Mouse (Mus musculus) layer of hippocampus, adult 18-20 months (tissue): ENCODE measurements at regions not wholly inside any gene's neighbourhood (a gene's known extent, or its start where the extent isn't known, plus 50 kb on each side); places are given as distances from the start of the nearest gene placed in this dataset.
A peak's percentile ranks its signal among the peaks of the same experiment; 100 is the strongest.

Source experiments
- DNase-seq, 2 experiments: peaks; one replicate each; pipeline ENCODE4 v3.0.0; 2022; ENCODE audit warnings: low spot score in 2 of 2

DNA sequence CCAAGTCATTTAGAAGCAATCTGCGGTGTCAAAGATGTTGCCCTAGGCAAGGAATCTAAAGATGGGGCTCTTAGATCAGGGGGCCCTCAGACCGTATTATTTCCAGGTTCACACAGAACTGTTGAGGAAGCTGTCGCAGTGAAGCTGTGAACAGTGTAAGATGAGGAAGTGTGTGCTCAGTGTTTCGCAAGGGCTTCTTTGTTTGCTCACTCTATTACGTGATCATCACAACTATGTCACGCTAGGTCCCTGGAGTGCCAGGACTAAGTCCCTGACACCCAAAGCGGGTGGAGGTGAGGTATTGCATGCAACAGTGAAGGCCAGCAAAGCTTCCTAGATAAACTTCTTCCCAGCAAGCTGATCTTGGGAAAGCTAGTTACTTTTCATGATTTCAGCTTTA lies 254.4 kb downstream of the Hlx start:
- DNase-seq, result no peak

DNA sequence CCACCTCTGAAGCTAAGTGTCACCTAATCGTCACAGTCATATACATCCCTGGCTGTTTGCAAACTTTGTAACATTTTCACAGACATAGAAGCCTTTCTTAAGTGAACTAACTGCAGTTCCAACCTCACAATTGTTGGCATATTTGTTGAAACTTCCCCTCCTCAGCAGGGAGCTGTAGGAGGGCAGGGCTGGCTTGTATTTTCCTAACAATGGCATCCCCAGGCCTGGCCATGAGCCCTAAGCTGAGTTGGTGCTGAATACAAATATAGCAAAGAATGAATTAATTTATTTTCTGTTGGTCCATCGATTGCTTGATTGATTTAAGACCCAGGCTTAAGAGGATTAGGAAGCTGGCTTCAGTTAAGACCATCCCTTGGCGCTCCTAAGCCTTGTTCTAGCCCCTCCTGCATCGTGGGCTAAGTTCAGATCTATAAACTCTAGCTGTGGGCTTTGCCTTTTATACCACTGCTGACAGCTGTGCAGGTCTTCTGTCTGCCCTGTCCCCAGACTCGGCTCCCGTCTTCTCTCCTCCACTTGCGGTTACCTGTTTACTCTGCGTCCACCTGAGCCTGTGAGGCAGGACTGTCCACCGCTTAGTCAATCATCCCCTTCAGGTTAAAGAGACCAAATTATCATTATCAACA lies 269.8 kb downstream of the Hlx start:
- DNase-seq, result no peak

DNA sequence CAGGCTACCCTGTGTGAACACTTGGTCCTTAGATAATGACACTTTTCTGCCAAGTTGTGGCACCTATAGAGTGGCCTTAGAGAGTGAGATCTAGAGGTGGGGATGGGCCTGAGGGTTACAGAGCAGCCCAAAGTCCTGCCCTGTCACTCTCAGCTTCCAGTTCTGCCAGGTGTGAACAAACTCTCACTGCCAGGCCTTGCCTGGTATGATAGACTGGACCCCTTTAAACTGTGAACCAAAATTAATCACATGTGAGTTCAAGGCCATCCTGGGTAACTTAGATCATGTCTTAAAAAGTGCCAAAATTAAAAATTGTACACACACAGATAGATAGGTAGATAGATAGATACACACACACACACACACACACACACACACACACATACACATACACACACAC lies 271.0 kb downstream of the Hlx start:
- no peak for DNase-seq

DNA sequence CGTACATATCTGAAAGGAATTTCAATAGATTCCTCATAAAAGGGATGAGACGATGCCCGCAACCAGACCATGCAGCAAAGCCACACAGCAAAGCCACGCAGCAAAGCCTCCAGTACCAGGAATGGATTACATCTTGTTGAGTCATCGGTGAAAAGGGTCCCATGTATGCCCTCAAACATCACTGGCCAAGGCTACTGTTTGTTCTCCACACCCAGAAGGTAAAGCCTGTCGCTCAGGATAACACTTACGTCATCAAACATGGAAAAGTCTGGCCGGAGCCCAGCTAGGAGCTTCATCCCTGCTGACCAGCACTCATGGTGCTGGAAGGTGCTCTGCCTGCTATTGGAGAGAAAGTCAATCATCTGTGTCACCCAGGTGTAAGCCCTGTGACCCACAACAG lies 275.7 kb downstream of the Hlx start:
- DNase-seq, result no peak

DNA sequence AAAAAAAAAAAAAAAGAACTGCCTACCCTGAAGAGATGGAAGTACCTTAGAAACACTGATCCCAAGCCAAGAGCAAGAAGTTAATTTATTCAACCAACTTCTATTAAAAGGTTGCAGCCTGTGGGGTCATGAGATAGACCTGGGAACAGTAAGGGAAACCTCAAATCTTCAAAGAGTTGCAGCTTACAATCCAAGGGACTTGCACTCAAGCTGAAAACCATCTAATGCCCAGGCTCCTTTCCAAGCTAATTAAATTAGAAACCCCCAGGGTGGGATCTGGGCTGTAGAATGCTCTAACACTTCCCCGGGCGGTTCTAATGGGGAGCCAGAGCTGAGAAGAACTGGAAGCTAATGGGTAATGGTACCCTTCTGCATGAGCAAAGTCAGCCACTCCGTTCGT lies 278.0 kb downstream of the Hlx start:
- DNase-seq, result no peak

DNA sequence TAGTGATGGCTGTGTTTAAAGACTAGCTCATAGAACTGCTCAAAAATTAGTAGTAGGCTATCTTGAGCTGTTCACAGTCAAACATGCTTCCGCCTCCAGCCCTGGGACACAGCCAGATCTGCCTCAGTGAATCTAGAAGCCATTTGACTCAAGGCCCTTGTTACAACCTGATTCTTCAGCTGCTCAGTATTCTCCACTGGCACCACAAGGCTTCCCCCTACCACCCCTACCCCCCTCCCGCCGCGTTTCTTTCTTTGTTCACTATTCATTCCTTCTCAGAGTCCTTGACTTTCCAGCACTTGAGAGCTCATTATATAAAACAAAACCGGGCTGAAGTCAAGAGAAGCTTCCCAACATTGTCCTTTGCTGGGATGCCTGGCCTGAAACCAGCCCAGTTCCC lies 278.7 kb downstream of the Hlx start:
- DNase-seq, result no peak

DNA sequence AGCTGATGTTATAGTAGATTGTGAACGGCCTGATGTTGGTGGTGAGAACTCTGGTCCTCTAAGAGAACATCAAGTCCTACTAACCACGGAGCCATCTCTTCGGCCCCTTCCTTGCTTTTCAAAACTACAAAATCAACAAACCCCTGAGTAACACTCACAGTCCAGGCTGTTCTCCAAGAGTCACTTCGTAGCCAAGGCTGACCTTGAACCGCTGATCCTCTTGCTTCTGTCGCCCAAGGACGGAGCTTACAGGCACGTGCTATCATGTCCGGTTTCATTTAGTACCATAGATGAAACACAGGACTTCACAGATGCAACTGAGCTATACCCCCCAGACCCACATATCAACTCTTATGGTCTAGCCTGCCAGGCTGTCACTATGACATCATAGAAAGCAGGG lies 279.4 kb downstream of the Hlx start:
- DNase-seq, result no peak

DNA sequence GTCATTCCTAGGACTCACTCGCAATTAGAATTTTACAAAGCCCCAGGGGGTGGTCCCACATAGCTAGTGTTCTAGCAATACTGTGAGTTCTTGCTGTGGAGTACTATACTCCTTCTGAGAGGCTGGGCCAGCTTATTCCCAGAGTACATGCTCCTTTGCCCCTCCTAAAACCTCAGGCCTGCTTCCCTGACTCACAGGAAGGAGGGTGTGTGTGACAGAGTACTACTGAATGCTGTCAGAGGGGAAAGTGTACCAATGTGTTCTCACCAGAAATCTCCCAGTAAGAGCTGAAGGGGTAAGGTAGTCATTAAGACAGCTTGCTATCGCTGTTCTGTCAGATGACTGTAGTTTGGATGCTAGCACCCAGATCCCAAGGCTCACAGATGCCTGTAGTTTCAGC lies 280.7 kb downstream of the Hlx start:
- no peak for DNase-seq

DNA sequence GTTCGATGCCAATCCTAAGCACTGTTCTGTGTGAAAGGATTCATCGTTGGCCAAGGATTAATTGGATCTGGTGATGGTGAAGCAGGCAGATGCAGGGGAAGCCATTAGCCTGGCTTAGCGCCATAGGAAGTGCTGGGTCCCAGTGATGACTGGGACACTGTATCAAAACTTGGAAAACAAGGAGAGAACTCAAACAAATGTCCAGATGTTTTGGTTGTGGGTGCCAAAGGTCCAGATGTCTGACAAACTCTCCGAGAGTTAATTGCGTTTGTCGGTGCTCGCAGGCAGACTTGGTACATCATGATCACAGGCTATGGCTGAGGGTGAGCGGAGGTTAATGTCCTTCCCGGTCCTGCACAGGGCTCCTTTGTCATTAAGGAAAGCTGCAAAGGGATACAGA lies 283.4 kb downstream of the Hlx start:
- no peak for DNase-seq

DNA sequence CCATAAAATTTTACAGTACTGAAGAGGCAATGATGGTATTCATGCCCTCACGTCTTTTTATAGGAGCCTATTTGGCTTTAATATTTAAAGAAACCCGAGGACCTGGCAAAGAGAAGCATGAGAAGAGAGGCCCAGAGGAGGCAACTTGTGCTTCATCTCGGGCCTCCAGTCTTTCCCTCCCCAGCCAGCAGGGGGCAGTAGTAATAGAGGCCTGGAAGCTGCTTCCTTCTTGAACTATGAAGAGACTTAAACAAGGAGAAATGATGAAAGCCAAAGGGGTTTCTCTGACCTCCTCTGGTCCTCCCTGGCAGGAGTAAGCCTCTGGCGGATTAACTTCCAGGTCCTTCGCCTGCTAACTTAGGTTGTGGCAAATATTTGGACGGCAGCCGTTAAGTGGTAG lies 284.5 kb downstream of the Hlx start:
- DNase-seq, result peak; percentile 40 to 79

DNA sequence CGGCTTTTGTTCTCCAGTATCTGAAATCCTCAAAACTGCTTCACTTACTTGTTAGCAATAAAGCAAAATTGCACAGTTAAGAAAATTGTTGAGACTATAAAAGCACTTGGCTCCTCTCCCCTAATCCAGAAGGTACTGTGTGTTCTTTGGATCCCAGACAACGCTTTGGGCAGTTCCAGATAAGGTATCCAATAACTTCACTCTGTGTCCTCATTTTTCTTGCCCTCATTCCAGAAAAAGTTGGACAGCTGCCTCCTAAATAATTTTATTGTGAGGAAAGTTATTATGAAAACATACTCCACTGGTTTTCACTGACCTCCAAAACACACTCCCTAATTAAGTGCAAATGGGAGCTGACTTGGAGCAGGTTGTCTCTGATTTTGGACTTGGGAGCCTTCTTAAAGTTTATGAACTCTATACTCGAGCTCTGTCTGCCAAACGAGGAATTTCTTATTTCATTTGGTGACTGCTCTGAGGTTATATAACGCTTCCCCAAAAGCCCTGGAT lies 285.2 kb downstream of the Hlx start:
- DNase-seq, result peak in 1 of 2 experiments; percentile 29

DNA sequence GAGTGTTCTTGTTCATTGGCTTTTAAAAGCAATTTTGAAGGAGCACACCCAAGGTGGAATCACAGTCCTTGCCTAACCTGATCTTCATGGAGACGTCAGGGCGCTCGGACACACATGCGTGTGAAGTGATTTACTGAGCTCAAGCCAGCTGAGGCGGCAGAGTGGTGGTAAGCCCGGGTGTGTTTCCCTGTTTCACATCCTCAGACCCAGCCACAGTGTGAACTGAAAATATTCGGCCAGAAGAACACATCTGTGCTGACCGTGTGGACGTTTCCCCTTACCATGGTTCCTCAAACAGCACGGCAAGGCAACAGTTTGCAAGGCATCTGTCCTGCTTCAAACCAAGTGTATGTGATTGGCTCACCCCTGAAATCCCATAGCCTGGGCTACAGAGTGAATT lies 288.2 kb downstream of the Hlx start:
- DNase-seq, result no peak

DNA sequence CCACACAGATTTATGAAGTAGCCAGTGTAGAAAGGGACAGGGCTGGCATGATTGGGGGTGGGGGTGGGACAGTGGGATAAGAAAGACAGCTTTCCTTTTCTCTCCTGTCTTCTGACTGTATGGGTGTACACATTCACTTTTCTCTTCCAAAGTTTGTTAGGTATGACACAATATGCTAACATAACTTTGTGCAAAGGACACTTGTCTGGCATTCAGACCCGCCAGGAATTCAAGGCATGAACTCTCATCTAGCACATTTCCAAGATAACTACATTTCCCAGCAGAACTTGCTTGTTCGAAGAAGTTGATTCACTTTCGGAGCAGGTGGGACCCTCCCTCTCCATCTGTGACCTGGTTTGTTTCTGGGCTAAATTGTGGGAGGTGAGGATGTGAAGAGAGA lies 289.7 kb downstream of the Hlx start:
- DNase-seq, result no peak

DNA sequence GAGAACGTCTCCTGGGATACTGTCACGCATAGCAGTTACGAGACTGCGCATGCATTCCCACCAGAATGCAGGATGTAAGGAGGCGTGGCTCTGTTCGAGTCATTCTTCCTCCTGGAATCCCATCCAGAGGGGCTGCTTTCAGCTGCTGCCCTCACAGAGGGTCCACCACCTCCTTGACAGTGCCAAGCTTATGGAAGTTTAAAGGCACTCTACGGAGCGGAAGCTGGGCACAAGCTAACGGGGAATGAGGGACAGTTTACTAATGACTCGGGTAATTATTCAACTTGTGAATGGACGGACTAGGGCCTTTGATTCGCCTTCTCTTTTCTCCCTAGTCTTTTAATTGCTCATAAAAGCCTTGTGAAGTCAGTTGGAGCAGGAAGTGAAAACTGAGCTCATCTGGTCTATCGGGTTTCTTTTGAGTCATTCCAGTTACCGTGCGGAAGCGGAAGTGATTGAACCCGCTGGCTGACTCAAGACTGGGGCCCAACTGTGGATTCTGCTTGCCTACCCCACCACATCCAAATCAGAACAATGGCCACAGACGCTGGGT lies 291.3 kb downstream of the Hlx start:
- DNase-seq, result peak in 1 of 2 experiments; percentile 9

DNA sequence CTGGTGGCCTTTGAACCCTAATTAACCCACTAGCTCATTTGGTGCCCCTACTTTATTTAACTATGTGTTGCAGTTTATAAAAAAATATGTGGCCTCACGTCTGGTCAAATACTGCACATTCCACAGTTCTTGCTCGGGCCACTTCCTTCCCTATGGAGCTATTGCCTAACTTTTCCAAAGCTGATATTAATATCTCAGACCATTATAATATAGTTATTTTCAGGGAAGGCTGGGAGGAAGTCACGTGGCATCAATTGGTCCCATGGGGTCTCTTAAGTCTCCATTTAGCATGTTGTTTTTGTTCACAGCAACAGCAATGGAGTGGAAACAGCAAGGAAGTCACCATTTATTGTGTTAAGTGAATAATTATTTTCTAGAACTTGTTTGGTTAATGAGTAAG lies 292.9 kb downstream of the Hlx start:
- no peak for DNase-seq

DNA sequence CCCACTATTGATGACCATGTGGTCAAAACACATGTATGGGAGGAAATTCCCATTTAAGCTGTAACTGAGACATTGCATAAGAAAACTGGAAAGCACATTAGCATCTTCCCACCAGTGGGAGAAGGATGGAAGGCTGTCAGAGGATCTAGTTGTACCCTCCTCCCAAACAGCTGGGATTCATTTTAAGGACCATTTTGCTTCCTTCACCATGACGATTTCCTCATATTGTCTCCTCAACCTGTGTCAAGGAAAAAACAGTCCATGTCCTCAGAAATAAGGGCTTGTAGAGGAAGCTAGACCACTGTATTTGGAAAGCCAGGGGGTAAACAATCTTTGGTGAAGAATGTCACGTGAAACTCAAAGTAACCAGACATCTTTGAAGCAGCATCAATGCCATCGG lies 296.0 kb downstream of the Hlx start:
- no peak for DNase-seq

DNA sequence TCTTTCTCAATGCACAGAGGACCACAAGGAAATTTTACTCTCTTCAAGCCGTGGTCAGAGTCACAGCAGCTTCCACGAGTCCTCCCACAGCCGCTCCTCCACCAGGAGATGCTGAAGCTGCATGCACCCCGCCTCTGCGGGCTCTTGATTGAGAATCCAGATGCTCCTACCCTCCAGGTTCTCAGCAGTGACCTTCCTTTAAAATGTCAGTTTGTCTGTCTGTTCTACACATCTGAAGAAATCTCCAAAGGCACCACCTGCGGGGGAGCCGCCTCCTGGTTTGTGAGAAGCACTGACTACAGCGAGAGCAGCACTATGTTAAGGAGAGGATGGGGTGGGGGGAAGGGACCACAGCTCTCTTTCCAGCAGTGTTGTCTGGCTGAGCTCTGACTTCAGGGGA lies 303.8 kb downstream of the Hlx start:
- no peak for DNase-seq

DNA sequence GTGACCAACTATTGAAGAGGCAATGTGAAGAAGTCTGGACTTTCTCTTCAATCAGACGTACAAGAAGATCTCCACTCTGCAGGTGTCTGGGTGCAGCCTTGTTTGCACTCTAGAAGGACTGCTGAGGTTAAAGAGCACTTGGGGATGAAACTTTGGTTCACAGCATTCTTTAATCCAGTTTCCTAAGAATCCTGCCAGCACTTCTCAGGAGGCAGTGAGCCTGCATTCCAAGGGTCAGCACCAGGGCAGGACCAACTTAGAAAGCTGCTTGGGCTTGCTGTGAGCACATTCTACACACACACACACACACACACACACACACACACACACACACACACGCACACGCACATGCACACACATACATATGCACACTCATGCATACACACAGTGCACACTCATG lies 304.4 kb downstream of the Hlx start:
- DNase-seq, result no peak

DNA sequence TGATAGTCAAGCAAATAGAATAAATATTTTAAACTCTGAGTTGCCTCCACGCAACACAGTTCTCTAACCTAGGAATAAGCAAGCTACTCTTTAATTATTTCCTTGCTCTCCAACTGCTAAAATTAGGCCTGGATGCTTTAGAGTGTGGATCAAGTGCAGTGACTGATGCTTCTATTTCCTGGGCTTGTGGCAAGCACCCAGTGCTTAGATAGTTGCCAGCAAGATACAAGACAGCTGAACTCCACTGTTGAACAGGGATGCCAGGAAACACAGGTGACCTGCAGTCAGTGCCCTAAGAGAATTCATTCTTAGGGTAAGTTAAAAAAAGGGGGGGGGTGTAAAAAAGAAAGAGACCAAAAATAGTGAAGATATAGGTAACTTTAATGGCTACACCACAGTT lies 306.7 kb downstream of the Hlx start:
- DNase-seq, result no peak

DNA sequence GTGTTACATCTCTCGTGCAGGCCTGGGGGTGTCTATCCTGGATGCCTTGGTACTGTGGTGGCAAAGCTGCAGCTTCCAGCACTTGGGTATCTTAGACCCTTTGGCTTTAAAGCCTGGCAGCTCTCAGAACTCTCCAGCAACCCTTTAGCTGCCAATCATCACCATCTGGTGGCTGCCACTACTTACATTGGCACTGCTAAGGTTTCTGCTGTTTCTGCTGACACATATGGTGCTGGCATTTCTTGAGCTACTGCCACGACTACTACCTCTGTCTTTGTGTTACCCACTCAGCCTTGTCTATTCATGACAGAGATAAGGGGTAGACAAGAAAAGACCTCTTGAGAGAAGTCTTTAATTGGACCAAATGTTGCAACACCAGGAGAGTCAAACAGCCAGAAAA lies 308.4 kb downstream of the Hlx start:
- no peak for DNase-seq

DNA sequence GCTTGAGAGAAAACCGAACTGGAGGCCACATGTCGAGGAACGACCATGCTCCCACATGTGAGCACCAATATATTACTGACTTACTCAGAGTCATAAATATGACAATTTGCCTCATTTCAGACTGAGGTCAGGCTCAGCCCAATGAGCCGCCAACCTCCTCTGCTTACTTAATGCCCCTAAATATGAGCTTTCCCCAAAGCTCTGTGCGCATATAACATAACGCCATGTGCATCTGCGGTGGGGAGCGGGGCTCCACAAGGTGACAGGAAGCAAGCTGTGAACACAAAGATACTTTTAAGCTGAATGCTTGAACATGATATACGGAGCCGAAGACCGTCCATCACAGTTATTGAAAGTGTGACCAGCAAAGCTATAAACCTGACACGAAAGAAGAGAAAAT lies 319.8 kb downstream of the Hlx start:
- DNase-seq, result no peak

DNA sequence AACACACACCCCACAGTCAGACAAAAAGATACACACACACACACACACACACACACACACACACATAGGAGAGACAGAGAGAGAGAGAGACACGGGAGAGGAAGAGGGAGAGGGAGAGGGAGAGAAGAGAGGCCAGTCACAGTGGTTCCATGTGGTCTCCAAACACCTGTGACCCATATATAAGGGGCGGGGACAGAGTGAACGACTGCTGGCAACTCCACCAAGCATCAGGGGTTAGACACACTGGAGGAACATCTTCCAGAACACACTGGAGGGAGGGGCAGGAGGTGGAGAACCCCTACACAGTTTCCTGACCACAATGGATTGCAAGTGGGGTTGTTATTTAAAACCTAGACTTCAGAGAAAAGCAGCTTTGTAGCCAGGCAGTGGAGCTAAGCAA lies 321.4 kb downstream of the Hlx start:
- no peak for DNase-seq

DNA sequence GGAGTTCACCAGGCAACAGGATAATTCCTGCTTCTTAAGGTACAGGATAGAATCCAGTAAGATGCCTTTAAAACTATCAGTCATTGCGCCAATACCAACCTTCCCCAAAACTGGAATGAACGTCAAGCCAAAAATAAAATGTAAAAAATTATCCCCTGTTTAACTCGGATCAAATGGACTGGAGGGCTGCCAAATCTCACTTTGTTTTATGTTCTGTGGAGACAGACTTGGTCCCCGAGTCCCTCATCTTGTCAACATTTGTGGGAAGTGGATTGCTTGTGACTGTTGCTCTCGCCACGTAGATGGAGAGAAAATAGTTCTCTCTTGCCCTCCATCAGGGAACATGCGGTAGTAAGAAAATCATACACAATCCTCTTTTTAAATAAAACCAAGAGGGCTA lies 322.4 kb downstream of the Hlx start:
- no peak for DNase-seq

DNA sequence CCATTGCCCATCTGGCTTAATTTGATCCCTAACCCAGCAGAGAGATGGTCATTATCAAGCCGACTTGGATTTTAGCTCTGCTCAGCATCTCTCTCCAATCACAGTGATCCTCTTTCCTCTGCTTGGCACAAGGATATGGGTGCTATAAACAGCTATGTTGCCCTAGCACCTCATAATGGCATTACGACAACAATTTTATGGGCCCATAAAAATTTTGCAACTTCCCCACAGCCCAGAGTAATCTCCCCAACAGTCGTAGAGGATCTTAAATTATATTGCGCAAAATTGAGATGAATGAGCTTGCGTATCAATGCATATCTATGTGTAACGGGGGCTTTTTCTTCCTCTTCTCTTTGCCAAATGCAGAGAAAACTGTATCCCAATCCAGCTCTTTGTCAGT lies 329.4 kb downstream of the Hlx start:
- DNase-seq, result no peak
